Mouse (Mus musculus) hindbrain, embryonic 15.5 days (tissue): ENCODE measurements around the gene Msx1. TPM values are rescaled to one million over a fixed set of nuclear protein-coding genes. Genes with fewer than 3 reads are reported as not detected.

ENCODE experiments used
- ATAC-seq: fragments of 200-750 bp; cut with Nextera tagmentation; 2 replicates; pipeline ENCODE4 v1.8.0; 2017; ENCODE audit warnings: low read depth, moderate number of reproducible peaks, moderate TSS enrichment; ENCODE audit not compliant: low FRiP score
- H3K27ac ChIP-seq: fragments of 300-500 bp; sonication (generic); replicated peaks from 2 replicates; pipeline ENCODE4 v1.5.1; 2015; ENCODE audit warnings: mild to moderate bottlenecking, inconsistent platforms
- H3K27me3 ChIP-seq: fragments of 300-500 bp; sonication (generic); 2 replicates; pipeline ENCODE4 v1.6.1; 2015; ENCODE audit warnings: control low read depth, inconsistent platforms
- H3K36me3 ChIP-seq: fragments of 300-500 bp; sonication (generic); 2 replicates; pipeline ENCODE4 v1.6.1; 2015; ENCODE audit warnings: control low read depth, inconsistent platforms
- H3K4me1 ChIP-seq: fragments of 300-500 bp; sonication (generic); replicated peaks from 2 replicates; pipeline ENCODE4 v1.6.1; 2015; ENCODE audit warnings: control low read depth, inconsistent platforms
- H3K4me2 ChIP-seq: fragments of 300-500 bp; sonication (generic); 2 replicates; pipeline ENCODE4 v1.6.1; 2015; ENCODE audit warnings: moderate library complexity, mild to moderate bottlenecking, inconsistent platforms
- H3K4me3 ChIP-seq: fragments of 300-500 bp; sonication (generic); 2 replicates; pipeline ENCODE4 v1.5.1; 2015; ENCODE audit warnings: mild to moderate bottlenecking, inconsistent platforms
- H3K9ac ChIP-seq: fragments of 300-500 bp; sonication (generic); 2 replicates; pipeline ENCODE4 v1.6.1; 2015; ENCODE audit warnings: inconsistent platforms
- H3K9me3 ChIP-seq: fragments of 300-500 bp; sonication (generic); 2 replicates; pipeline ENCODE4 v1.6.1; 2016; ENCODE audit warnings: control low read depth, inconsistent platforms
- WGBS: fragments of 180-500 bp; shearing (Covaris S2); methylation state at CpG from one replicate; pipeline ENCODE4 v1.1.7; 2015; 5-methylcytosine and 5-hydroxymethylcytosine counted together
- polyA plus RNA-seq: library from polyadenylated mRNA; unstranded; fragments of >200 nt; fragmentation: Nextera tagmentation; extraction: Ambion mirVana; gene quantifications from 2 replicates; pipeline ENCODE4 v1.2.1, GENCODE M21; 2015

Gene Msx1
- polyA plus RNA-seq, 1 experiment from 2014 or later: 36.7 TPM

GRCm38 (mm10) chr5:37774011-37774410 lies 50.4 kb downstream of the Msx1 start:
- no peaks in the 10 kb centered on the region for H3K9me3 ChIP-seq
- ATAC-seq: no peak
- H3K27me3 ChIP-seq: peaks cover 33% of the 10 kb centered on the region
- WGBS: 91% methylated on average over 4 of the region's 4 CpGs
- no peak overlapping the region for H3K9ac ChIP-seq
- peaks cover 6% of the 10 kb centered on the region for H3K4me1 ChIP-seq
- no peaks in the 10 kb centered on the region for H3K36me3 ChIP-seq
- H3K4me3 ChIP-seq: no peak overlapping the region
- no peak overlapping the region for H3K4me2 ChIP-seq
- H3K27ac ChIP-seq: no peak overlapping the region

GRCm38 (mm10) chr5:37770870-37771269 lies 53.5 kb downstream of the Msx1 start:
- Histone ChIP-seq H3K9me3 (no peaks in the 10 kb centered on the region), H3K9ac (no peak overlapping the region), H3K36me3 (no peaks in the 10 kb centered on the region), H3K4me2 (no peak overlapping the region), H3K4me1 (peaks cover 13% of the 10 kb centered on the region), H3K27me3 (peaks cover 45% of the 10 kb centered on the region), H3K4me3 (no peak overlapping the region), H3K27ac (no peak overlapping the region)
- whole genome bisulfite sequencing: 93% methylated on average over 6 of the region's 6 CpGs
- ATAC-seq: no peak

Other genes with a start within 250 kb of the Msx1 start
- gene Stk32b, start 107.4 kb downstream of the Msx1 start, polyA plus RNA-seq: 32.3 and 38.8 TPM in 2 replicates
- 0.60 and 1.4 TPM in 2 replicates for gene Cytl1, start 89.1 kb downstream of the Msx1 start, polyA plus RNA-seq
- gene Stx18, start 214.2 kb upstream of the Msx1 start, polyA plus RNA-seq: 35.3 and 37.8 TPM in 2 replicates